In the genomic region with DNA sequence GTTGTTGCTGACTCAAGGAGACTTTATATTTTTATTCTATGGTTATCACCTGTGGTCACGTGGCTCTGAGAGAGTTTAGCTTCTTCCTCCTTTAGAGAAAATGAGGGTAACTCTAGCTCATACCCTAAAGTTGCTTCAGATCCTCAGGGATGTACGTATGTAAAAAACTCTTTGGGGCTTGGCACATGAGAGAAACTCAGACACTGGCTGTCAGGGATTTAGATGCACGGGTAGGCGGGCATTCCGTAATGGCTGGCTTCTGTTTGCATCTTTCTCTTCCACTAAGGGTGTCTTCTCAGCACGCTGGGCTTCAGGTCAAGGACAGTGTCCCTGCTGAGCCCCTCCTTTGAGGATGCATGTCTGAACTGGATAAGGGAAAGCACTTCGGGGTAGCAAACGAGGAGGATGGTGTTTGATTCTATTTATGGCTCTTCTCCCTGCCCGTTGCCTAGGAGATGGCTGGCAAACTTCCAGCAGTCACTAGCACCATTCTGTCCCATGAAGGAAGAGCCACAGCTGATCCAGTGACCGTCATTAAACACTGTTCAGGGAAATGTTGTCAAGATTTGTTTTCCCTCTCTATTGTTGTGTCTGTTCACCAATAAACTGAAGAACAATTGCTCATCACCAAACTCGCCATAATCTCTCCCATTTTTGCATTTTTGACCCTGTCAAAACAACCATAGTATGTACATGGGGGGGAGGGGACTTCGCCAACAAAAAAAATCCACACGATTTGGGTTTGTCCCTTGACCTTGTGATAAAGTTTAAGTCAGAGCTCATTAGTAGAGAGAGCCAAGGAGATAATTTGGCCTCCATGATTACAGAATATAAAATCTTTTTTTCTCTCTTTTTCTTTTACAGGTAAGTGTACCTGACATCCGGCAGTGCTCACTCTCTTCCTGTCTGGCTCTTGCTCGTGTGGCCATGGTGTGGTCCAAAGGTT, we compare ENCODE assay signal across 8 mouse cellular contexts.
DNase-seq lines count a peak whose midpoint lies in the region; ATAC-seq and TF ChIP-seq lines count a peak whose summit lies in the region.
"Had no signal": no experiment of that assay in that cellular context is flagged by ENCODE, and none has a peak within 500 bp of the region (broad histone marks: within the 10 kb centered on the region; RNA-seq: fewer than 3 reads in every experiment).

No protein-coding gene starts in this region.

- H3K9ac ChIP-seq in intestine, embryonic 14.5 days (ENCODE audit: low read length): no peak overlapping the region
- H3K9ac ChIP-seq in neural tube, embryonic 14.5 days (replicated peaks; ENCODE audit: low read depth, low read length): no peak overlapping the region
- H3K9ac ChIP-seq: limb, embryonic 13.5 days had no signal

- H3K4me2 ChIP-seq in intestine, embryonic 14.5 days (ENCODE audit: low read length): peak overlapping the region; percentile 24; the same call in 1 of the 2 replicates
- H3K4me2 ChIP-seq in neural tube, embryonic 14.5 days (ENCODE audit: low read depth, low read length): peak overlapping the region; percentile 33; the same call in 1 of the 2 replicates
- H3K4me2 ChIP-seq: limb, embryonic 13.5 days had no signal

- peaks cover 8% of the 10 kb centered on the region for H3K4me1 ChIP-seq in intestine, embryonic 14.5 days (replicated peaks; ENCODE audit: control insufficient read depth, insufficient read depth, low read length)
- H3K4me1 ChIP-seq in neural tube, embryonic 14.5 days (ENCODE audit: control insufficient read depth, insufficient read depth, low read length): peaks cover 17% of the 10 kb centered on the region

- H3K9me3 ChIP-seq in intestine, embryonic 14.5 days (ENCODE audit: control insufficient read depth, low read length): no peaks in the 10 kb centered on the region
- no peaks in the 10 kb centered on the region for H3K9me3 ChIP-seq in neural tube, embryonic 14.5 days (ENCODE audit: control insufficient read depth, low read length)

- H3K4me3 ChIP-seq in intestine, embryonic 14.5 days (ENCODE audit: low read depth, low read length): no peak overlapping the region
- 0 out of 2 replicates have a peak overlapping the region, but pooled peaks have one; percentile 0 for H3K4me3 ChIP-seq in left cerebral cortex, adult 2 months
- H3K4me3 ChIP-seq in neural tube, embryonic 14.5 days (ENCODE audit: low read depth, low read length): no peak overlapping the region
- H3K4me3 ChIP-seq: limb, embryonic 13.5 days had no signal

- peak; percentile 81 for ATAC-seq in intestine, embryonic 14.5 days (replicated peaks; ENCODE audit: low FRiP score, low TSS enrichment, low read depth)
- peak; percentile 91 for ATAC-seq in neural tube, embryonic 14.5 days (ENCODE audit: low read depth)
- no peak for ATAC-seq in CD4-positive, CD25-positive, alpha-beta regulatory T cell, adult 4 months

- WGBS in intestine, embryonic 14.5 days: 43% methylated on average over 15 of the region's 15 CpGs
- 28% methylated on average over 15 of the region's 15 CpGs for WGBS in neural tube, embryonic 14.5 days

- no peak for TF ChIP-seq CTCF in left cerebral cortex, adult 2 months (IDR thresholded peaks at IDR 0.05)

- H3K27ac ChIP-seq in intestine, embryonic 14.5 days (ENCODE audit: low read depth): no peak overlapping the region
- H3K27ac ChIP-seq in left cerebral cortex, adult 2 months: peak overlapping the region; percentile 72
- peak overlapping the region; percentile 64 for H3K27ac ChIP-seq in neural tube, embryonic 14.5 days (ENCODE audit: low read depth, low read length)
- H3K27ac ChIP-seq: limb, embryonic 13.5 days had no signal

- no peaks in the 10 kb centered on the region for H3K36me3 ChIP-seq in intestine, embryonic 14.5 days (ENCODE audit: control insufficient read depth, insufficient read depth, low read length)
- H3K36me3 ChIP-seq in neural tube, embryonic 14.5 days (ENCODE audit: control insufficient read depth, insufficient read depth, low read length): 0 out of 2 replicates have a peak, but pooled peaks cover 9% of the 10 kb centered on the region

- peak; percentile 57 for DNase-seq in adrenal gland, adult 2 months
- DNase-seq in cerebellum, adult 11 months: peak; percentile 82
- peak; percentile 64 to 67 for DNase-seq in gastrocnemius, adult 8-10 months (ENCODE audit: low spot score in 2 of 2)
- DNase-seq in intestine, embryonic 14.5 days (ENCODE audit: low spot score): peak; percentile 68
- peak; percentile 61 to 65 for DNase-seq in left cerebral cortex, adult 2 months (ENCODE audit: extremely low spot score in 1 of 2, low spot score in 2 of 2)

- H3K27me3 ChIP-seq in intestine, embryonic 14.5 days (replicated peaks; ENCODE audit: control insufficient read depth, insufficient read depth, low read length): no peaks in the 10 kb centered on the region
- no peaks in the 10 kb centered on the region for H3K27me3 ChIP-seq in neural tube, embryonic 14.5 days (ENCODE audit: control insufficient read depth, insufficient read depth, low read length)
- H3K27me3 ChIP-seq: limb, embryonic 13.5 days had no signal

- intact Hi-C loops in left cerebral cortex, adult 2 months (cut with DNase I): no loop called here
